Mouse (Mus musculus) lung, embryonic 16.5 days (tissue): ENCODE results near the gene Phospho2. TPM values are rescaled to one million over a fixed set of nuclear protein-coding genes. Genes with fewer than 3 reads are reported as not detected.

ENCODE experiments used
- ATAC-seq: fragments of 200-750 bp; cut with Nextera tagmentation; 2 replicates; pipeline ENCODE4 v1.8.0; 2017; ENCODE audit warnings: low read depth, mild to moderate bottlenecking, moderate library complexity
- H3K27ac ChIP-seq: fragments of 300-500 bp; sonication (generic); 2 replicates; pipeline ENCODE4 v1.5.1; 2014; ENCODE audit warnings: mild to moderate bottlenecking, control low read depth, low read length
- H3K27me3 ChIP-seq: fragments of 300-500 bp; sonication (generic); 2 replicates; pipeline ENCODE4 v1.6.1; 2014; ENCODE audit warnings: low read depth, low read length, mixed read lengths; ENCODE audit not compliant: control insufficient read depth, insufficient read depth
- H3K36me3 ChIP-seq: fragments of 300-500 bp; sonication (generic); 2 replicates; pipeline ENCODE4 v1.6.1; 2014; ENCODE audit warnings: low read length; ENCODE audit not compliant: control insufficient read depth, insufficient read depth
- H3K4me1 ChIP-seq: fragments of 300-500 bp; sonication (generic); replicated peaks from 2 replicates; pipeline ENCODE4 v1.6.1; 2014; ENCODE audit warnings: low read length, mixed read lengths; ENCODE audit not compliant: control insufficient read depth, insufficient read depth
- H3K4me2 ChIP-seq: fragments of 300-500 bp; sonication (generic); 2 replicates; pipeline ENCODE4 v1.6.1; 2014; ENCODE audit warnings: low read depth, low read length, control low read depth
- H3K4me3 ChIP-seq: fragments of 300-500 bp; sonication (generic); 2 replicates; pipeline ENCODE4 v1.5.1; 2014; ENCODE audit warnings: mild to moderate bottlenecking, low read length, control low read depth
- H3K9ac ChIP-seq: fragments of 300-500 bp; sonication (generic); 2 replicates; pipeline ENCODE4 v1.6.1; 2014; ENCODE audit warnings: low read length, control low read depth
- H3K9me3 ChIP-seq: fragments of 300-500 bp; sonication (generic); 2 replicates; pipeline ENCODE4 v1.6.1; 2016; ENCODE audit warnings: low read length; ENCODE audit not compliant: control insufficient read depth
- WGBS: fragments of 180-500 bp; shearing (Covaris S2); extraction: QIAGEN DNeasy Blood & Tissue Kit; methylation state at CpG from one replicate; pipeline ENCODE4 v1.1.7; 2014; 5-methylcytosine and 5-hydroxymethylcytosine counted together
- polyA plus RNA-seq: library from polyadenylated mRNA; unstranded; fragments of >200 nt; fragmentation: Nextera tagmentation; extraction: Ambion mirVana; gene quantifications from 2 replicates; pipeline ENCODE4 v1.2.1, GENCODE M21; 2015

The Phospho2 gene
- polyA plus RNA-seq, 1 experiment from 2014 or later: 21.9 TPM

- 63% methylated on average over 1 of the region's 1 CpGs for WGBS
- peaks cover 15% of the 10 kb centered on the region for H3K4me1 ChIP-seq
Observed at GRCm38 (mm10) chr2:69820201-69820600, 30.8 kb downstream of the Phospho2 start.

GRCm38 (mm10) chr2:69821711-69822110 is 32.3 kb downstream of the Phospho2 start, which contains the start of gene Klhl23:
TSS of gene Klhl23 (plus strand) at chr2:69821944.
- peak within 1 kb of the TSS; percentile 85 for H3K4me2 ChIP-seq
- peaks cover 9% of the 10 kb centered on the region for H3K4me1 ChIP-seq
- H3K4me3 ChIP-seq: peak within 1 kb of the TSS; percentile 85
- peak within 1 kb of the TSS; percentile 94 for H3K27ac ChIP-seq
- ATAC-seq: peak; percentile 41
- H3K27me3 ChIP-seq: no peaks in the 10 kb centered on the region
- no peaks in the 10 kb centered on the region for H3K9me3 ChIP-seq
- peak within 1 kb of the TSS; percentile 89 for H3K9ac ChIP-seq
- WGBS: 1% methylated on average over 8 of the region's 8 CpGs
- no peaks in the 10 kb centered on the region for H3K36me3 ChIP-seq

More at GRCm38 (mm10) chr2:69820201-69820600, 30.8 kb downstream of the Phospho2 start:
- no peak for ATAC-seq
- Histone ChIP-seq H3K4me3 (no peak overlapping the region), H3K9me3 (no peaks in the 10 kb centered on the region), H3K4me2 (no peak overlapping the region), H3K36me3 (no peaks in the 10 kb centered on the region), H3K27ac (no peak overlapping the region), H3K9ac (no peak overlapping the region), H3K27me3 (no peaks in the 10 kb centered on the region)

GRCm38 (mm10) chr2:69822361-69823128 is 33.1 kb downstream of the Phospho2 start:
- Histone ChIP-seq H3K27me3 (no peaks in the 10 kb centered on the region), H3K4me2 (peak overlapping the region; percentile 85), H3K27ac (peak overlapping the region; percentile 94), H3K36me3 (no peaks in the 10 kb centered on the region), H3K9me3 (no peaks in the 10 kb centered on the region), H3K9ac (peak overlapping the region; percentile 89), H3K4me3 (peak overlapping the region; percentile 85), H3K4me1 (peaks cover 9% of the 10 kb centered on the region)
- ATAC-seq: peak; percentile 77
- under 1% methylated on average over 54 of the region's 80 CpGs for WGBS

GRCm38 (mm10) chr2:69823129-69823677 is 33.8 kb downstream of the Phospho2 start:
- Histone ChIP-seq H3K27ac (peak overlapping the region; percentile 94), H3K4me1 (peaks cover 9% of the 10 kb centered on the region)
- WGBS: 1% methylated on average over 44 of the region's 45 CpGs

GRCm38 (mm10) chr2:69825898-69826297 is 36.5 kb downstream of the Phospho2 start:
- H3K4me2 ChIP-seq: no peak overlapping the region
- WGBS: 59% methylated on average over 10 of the region's 10 CpGs
- no peak for ATAC-seq

More at GRCm38 (mm10) chr2:69823129-69823677, 33.8 kb downstream of the Phospho2 start:
- Histone ChIP-seq H3K36me3 (no peaks in the 10 kb centered on the region), H3K9me3 (no peaks in the 10 kb centered on the region), H3K4me2 (peak overlapping the region; percentile 85), H3K27me3 (no peaks in the 10 kb centered on the region), H3K4me3 (peak overlapping the region; percentile 85), H3K9ac (peak overlapping the region; percentile 89)
- peak; percentile 84 for ATAC-seq

GRCm38 (mm10) chr2:69826380-69826779 is 37.0 kb downstream of the Phospho2 start:
- Histone ChIP-seq H3K4me3 (no peak overlapping the region), H3K27me3 (no peaks in the 10 kb centered on the region), H3K9ac (no peak overlapping the region; the same call in 1 of the 2 replicates), H3K36me3 (peaks cover 10% of the 10 kb centered on the region), H3K9me3 (no peaks in the 10 kb centered on the region), H3K4me2 (peak overlapping the region; percentile 15; the same call in 1 of the 2 replicates), H3K4me1 (peaks cover 8% of the 10 kb centered on the region), H3K27ac (peak overlapping the region; percentile 50)
- ATAC-seq: no peak
- 44% methylated on average over 2 of the region's 2 CpGs for WGBS

More at GRCm38 (mm10) chr2:69825898-69826297, 36.5 kb downstream of the Phospho2 start:
- Histone ChIP-seq H3K36me3 (peaks cover 5% of the 10 kb centered on the region; the same call in 1 of the 2 replicates), H3K9me3 (no peaks in the 10 kb centered on the region), H3K27me3 (no peaks in the 10 kb centered on the region), H3K9ac (no peak overlapping the region; the same call in 1 of the 2 replicates), H3K4me3 (no peak overlapping the region), H3K27ac (peak overlapping the region; percentile 17), H3K4me1 (peaks cover 9% of the 10 kb centered on the region)

- WGBS: 23% methylated on average over 7 of the region's 7 CpGs
- Histone ChIP-seq H3K4me2 (no peak overlapping the region), H3K9ac (no peak overlapping the region), H3K4me3 (no peak overlapping the region), H3K27me3 (no peaks in the 10 kb centered on the region), H3K36me3 (peaks cover 14% of the 10 kb centered on the region), H3K4me1 (peaks cover 4% of the 10 kb centered on the region; the same call in 1 of the 2 replicates), H3K27ac (no peak overlapping the region), H3K9me3 (no peaks in the 10 kb centered on the region)
- no peak for ATAC-seq
Observed at GRCm38 (mm10) chr2:69828031-69828430, 38.6 kb downstream of the Phospho2 start.

- Histone ChIP-seq H3K27ac (no peak overlapping the region), H3K4me3 (no peak overlapping the region), H3K4me1 (no peaks in the 10 kb centered on the region; the same call in 1 of the 2 replicates), H3K9me3 (no peaks in the 10 kb centered on the region), H3K27me3 (no peaks in the 10 kb centered on the region), H3K36me3 (peaks cover 22% of the 10 kb centered on the region), H3K9ac (no peak overlapping the region), H3K4me2 (no peak overlapping the region)
- 67% methylated on average over 2 of the region's 2 CpGs for WGBS
- ATAC-seq: no peak
Observed at GRCm38 (mm10) chr2:69829680-69830079, 40.3 kb downstream of the Phospho2 start.

GRCm38 (mm10) chr2:69830116-69830515 is 40.7 kb downstream of the Phospho2 start:
- ATAC-seq: no peak
- H3K4me3 ChIP-seq: no peak overlapping the region
- 88% methylated on average over 8 of the region's 8 CpGs for WGBS
- no peak overlapping the region for H3K4me2 ChIP-seq
- H3K27me3 ChIP-seq: no peaks in the 10 kb centered on the region
- H3K9ac ChIP-seq: no peak overlapping the region
- H3K4me1 ChIP-seq: no peaks in the 10 kb centered on the region; the same call in 1 of the 2 replicates
- peaks cover 24% of the 10 kb centered on the region for H3K36me3 ChIP-seq
- no peaks in the 10 kb centered on the region for H3K9me3 ChIP-seq
- H3K27ac ChIP-seq: no peak overlapping the region
